Mouse (Mus musculus): ENCODE measurements around the gene Usp24.

GRCm38 (mm10) chr4:106454541-106454940 lies 138.5 kb downstream of the Usp24 start:
- TF ChIP-seq CTCF (IDR thresholded peaks at IDR 0.05; ENCODE audit: low read depth) (no peak), EP300 (IDR thresholded peaks at IDR 0.05; ENCODE audit: low read depth) (no peak)
